Mouse (Mus musculus): Measurements from ENCODE around the gene Ces1e. TPM values are rescaled to one million over a fixed set of nuclear protein-coding genes. Genes with fewer than 3 reads are reported as not detected.

The Ces1e gene
- total RNA-seq, 1 experiment from 2014 or later = not detected

DNA sequence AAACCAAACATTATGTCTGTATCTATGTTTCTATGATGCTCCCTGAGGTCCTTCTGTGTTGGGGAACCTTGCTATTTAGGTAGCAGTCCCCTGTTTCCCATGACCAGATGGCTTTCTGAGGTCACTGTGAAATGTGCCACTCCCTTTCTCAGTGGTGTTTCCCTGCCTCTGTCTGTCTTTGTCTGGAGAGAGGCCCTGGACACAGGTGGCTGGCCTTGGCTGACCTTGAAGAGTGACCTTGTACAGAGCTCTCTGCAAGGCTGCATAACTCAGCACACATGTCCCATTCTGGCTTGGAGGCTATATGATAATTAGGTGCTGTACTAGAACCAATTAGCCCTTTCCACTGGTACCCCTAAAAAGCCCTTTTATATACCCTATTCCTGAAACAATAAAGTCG, 52.8 kb downstream of the Ces1e start:
- DNase-seq = no peak

DNA sequence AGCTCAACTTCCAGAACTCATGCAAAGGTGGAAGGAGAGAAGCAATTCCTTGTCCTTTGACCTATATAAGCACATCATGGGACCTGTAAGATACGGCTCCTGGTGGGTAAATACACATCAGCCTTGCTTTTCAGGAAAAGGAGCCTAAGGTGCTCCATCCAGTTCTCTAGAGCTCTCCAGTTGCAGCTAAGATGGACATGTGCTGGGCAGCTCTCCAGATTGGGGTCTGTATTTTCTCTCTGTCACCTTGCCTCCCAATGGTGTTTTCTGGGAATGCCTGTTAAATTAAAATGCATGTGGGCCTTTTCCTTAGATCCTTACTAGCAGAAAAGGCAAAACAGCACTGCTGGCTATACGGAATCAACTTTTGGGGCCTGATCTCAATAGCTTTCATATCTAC, 54.9 kb downstream of the Ces1e start:
- no peak for DNase-seq

DNA sequence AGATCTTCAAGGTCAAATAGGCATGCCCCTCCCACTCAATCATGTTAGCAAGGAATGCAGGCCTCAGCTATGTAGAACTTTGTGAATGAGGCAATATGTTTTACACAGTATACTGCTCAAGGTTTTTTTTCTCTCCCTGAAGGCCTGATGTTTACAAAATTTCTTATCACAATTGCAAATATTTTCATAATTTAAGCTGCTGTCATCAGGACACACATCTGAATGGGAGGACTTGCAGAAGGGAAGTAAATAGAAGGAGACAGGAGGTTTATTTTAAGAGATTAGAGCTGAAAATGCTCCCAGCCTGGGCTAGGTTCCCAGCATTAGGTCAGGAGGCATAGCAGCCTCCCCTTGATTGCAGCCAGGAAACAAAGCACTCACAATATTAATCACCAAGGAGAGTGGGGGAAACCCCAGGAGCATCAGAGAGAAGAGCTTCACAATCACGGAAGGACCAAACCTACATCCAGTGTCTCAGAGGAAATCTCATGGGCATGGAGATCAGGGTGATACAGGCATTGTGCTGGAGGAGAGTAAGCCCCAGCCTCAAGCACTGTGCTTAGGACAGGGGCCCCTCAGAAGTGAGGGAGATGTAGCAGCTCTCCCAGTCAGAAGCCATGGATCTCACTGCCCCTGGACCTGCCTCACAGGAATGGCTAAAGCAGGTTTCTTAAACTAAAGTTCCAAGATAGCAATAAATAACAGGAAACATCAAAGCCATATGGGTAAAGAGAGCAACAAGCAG, 57.4 kb downstream of the Ces1e start:
- no peak for DNase-seq

DNA sequence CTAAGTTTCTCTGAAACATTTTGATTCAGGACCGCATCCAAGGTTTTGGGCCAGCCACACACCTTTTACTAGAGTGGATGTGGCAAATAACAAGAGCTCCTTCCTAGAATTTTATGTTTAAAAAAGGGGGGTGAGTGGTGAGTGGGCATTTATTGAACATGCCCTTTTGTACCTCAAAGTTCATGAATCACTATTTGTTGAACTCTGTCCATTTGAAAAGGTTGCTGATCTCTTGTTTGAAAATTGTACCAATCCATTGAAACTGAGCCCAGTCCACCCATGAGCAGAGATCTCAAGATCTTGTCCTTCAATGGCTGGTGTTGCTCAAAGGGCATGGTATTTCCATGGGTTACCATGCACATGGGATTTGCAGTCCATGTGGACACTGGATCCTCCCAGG, 66.1 kb downstream of the Ces1e start:
- DNase-seq = no peak

DNA sequence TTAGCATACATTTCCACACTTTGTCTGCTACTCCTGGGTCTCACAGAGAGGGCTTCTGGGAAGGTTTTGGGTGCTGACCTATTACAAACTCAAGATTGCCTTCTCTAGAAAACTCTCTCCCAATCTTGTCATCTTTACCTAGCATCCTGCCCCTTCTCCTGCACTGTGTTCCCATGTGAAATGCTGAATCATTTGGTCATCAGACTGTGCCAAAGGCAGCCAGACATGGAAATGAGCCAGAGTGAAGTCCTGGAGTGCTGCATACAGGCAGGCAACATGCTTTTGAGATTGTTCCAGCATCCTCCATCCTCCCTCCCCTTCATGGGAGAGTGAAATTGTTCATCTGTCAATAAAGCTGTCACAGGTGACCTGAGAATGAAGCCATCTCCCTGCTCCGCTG, 78.0 kb downstream of the Ces1e start:
- no peak for DNase-seq

Other genes with a start within 250 kb of the Ces1e start
- not detected in 2 replicates for gene Ces1a, start 181.4 kb downstream of the Ces1e start, total RNA-seq (2021)
- 1.3 TPM in 1 of 2 replicates, not detected in the other for gene Ces1b, start 149.6 kb downstream of the Ces1e start, total RNA-seq (2021)
- 19.1 TPM in 1 of 2 replicates, not detected in the other for gene Ces1c, start 98.3 kb downstream of the Ces1e start, total RNA-seq (2021)
- gene Ces1d, start 31.8 kb downstream of the Ces1e start, total RNA-seq (2021) = 150 and 217 TPM in 2 replicates
- gene Ces1f, start 50.1 kb upstream of the Ces1e start, total RNA-seq (2021) = 7.5 and 9.8 TPM in 2 replicates
- 1.1 TPM in 1 of 2 replicates, not detected in the other for gene Ces1g, start 107.7 kb upstream of the Ces1e start, total RNA-seq (2021)
- gene Ces1h, start 150.1 kb upstream of the Ces1e start, total RNA-seq (2021) = not detected in 2 replicates

Data from adrenal gland, postnatal 25 days (tissue).